ENCODE assay signal across 10 mouse cellular contexts in the genomic region with DNA sequence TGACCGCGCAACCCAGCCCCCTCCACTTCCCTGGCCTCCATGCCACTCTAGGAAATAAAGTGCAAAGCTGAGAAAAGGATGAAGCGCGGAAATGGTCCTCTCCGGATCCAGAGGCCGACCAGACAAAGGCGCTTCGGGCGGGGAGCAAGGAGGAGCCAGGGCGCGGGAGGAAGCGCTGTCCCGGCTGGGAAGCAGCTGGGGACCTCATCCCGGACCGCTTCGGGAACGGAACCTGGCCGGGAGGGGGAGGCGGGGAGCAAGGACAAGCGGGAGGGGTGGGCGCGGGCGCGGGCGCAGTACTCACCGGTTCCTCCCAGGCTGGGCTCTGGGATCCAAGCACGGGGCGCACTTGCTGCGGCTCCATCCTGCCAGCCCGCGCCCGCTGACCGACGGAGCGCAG. TPM values are rescaled to one million over a fixed set of nuclear protein-coding genes. Genes with fewer than 3 reads are reported as not detected.
A peak's percentile ranks its signal among the peaks of the same experiment; 100 is the strongest.
DNase-seq lines count a peak whose midpoint lies in the region; ATAC-seq and TF ChIP-seq lines count a peak whose summit lies in the region.
"Not testable (repeated sequence)": the region's sequence is repeated elsewhere in the genome, so short reads cannot be mapped to it uniquely, and the experiment has no call there.
"Had no signal": no experiment of that assay in that cellular context is flagged by ENCODE, and none has a peak within 500 bp of the region (broad histone marks: within the 10 kb centered on the region; RNA-seq: fewer than 3 reads in every experiment).

TSS of gene Gm3739 (minus strand) at position 389 of the 400 bp plus-strand sequence.

- H3K4me3 ChIP-seq in forebrain, embryonic 16.5 days (replicated peaks; ENCODE audit: low read length), result peak within 1 kb of the TSS; percentile 53
- peak within 1 kb of the TSS; percentile 48 to 57 for H3K4me3 ChIP-seq in heart, embryonic 14.5 days (ENCODE audit: control insufficient read depth in 1 of 2, insufficient read depth in 1 of 2, low read depth in 1 of 2, low read length in 2 of 2)
- peak within 1 kb of the TSS; percentile 35 for H3K4me3 ChIP-seq in intestine, embryonic 14.5 days (ENCODE audit: low read depth, low read length)
- peak within 1 kb of the TSS; percentile 44 for H3K4me3 ChIP-seq in lung, embryonic 14.5 days (ENCODE audit: low read depth, low read length)
- H3K4me3 ChIP-seq in neural tube, embryonic 15.5 days (replicated peaks), result peak within 1 kb of the TSS; percentile 51

- not testable (repeated sequence) for H3K9me3 ChIP-seq in forebrain, embryonic 16.5 days (ENCODE audit: control insufficient read depth, low read length); heart, embryonic 14.5 days (ENCODE audit: control insufficient read depth, low read length); intestine, embryonic 14.5 days (ENCODE audit: control insufficient read depth, low read length); lung, embryonic 14.5 days (ENCODE audit: low read depth, low read length); neural tube, embryonic 15.5 days (replicated peaks)

- not testable (repeated sequence) for ATAC-seq in forebrain, embryonic 16.5 days; heart, embryonic 14.5 days (ENCODE audit: insufficient number of reproducible peaks, insufficient read depth, low FRiP score, low read depth); intestine, embryonic 14.5 days (replicated peaks; ENCODE audit: low FRiP score, low TSS enrichment, low read depth); lung, embryonic 14.5 days (ENCODE audit: insufficient read depth); neural tube, embryonic 15.5 days (ENCODE audit: low FRiP score)

- H3K4me2 ChIP-seq in forebrain, embryonic 16.5 days (ENCODE audit: low read length), result peak within 1 kb of the TSS; percentile 52
- peak within 1 kb of the TSS; percentile 68 for H3K4me2 ChIP-seq in heart, embryonic 14.5 days (ENCODE audit: low read length)
- peak within 1 kb of the TSS; percentile 57 for H3K4me2 ChIP-seq in intestine, embryonic 14.5 days (ENCODE audit: low read length)
- peak within 1 kb of the TSS; percentile 63 for H3K4me2 ChIP-seq in lung, embryonic 14.5 days
- H3K4me2 ChIP-seq in neural tube, embryonic 15.5 days, result peak within 1 kb of the TSS; percentile 64

- peak; percentile 2 for DNase-seq in cerebellum, adult 9-11 months
- not testable (repeated sequence) for DNase-seq in intestine, embryonic 14.5 days (ENCODE audit: low spot score); lung, embryonic 14.5 days
- DNase-seq in layer of hippocampus, postnatal 36 days, result peak; percentile 6 to 14
- DNase-seq in urinary bladder, adult 2 months (ENCODE audit: low spot score), result peak; percentile 25

- not testable (repeated sequence) for H3K27me3 ChIP-seq in forebrain, embryonic 16.5 days (replicated peaks; ENCODE audit: control insufficient read depth, insufficient read depth, low read length); heart, embryonic 14.5 days (ENCODE audit: control insufficient read depth, insufficient read depth, low read length); intestine, embryonic 14.5 days (replicated peaks; ENCODE audit: control insufficient read depth, insufficient read depth, low read length); lung, embryonic 14.5 days (ENCODE audit: insufficient read depth, low read length); neural tube, embryonic 15.5 days (replicated peaks)

- peak within 1 kb of the TSS; percentile 69 for H3K9ac ChIP-seq in forebrain, embryonic 16.5 days (replicated peaks; ENCODE audit: low read depth, low read length)
- H3K9ac ChIP-seq in heart, embryonic 14.5 days (ENCODE audit: low read length), result peak within 1 kb of the TSS; percentile 72
- H3K9ac ChIP-seq in intestine, embryonic 14.5 days (ENCODE audit: low read length), result peak within 1 kb of the TSS; percentile 43
- peak within 1 kb of the TSS; percentile 34; the same call in 1 of the 2 replicates for H3K9ac ChIP-seq in lung, embryonic 14.5 days
- peak within 1 kb of the TSS; percentile 64 for H3K9ac ChIP-seq in neural tube, embryonic 15.5 days (replicated peaks)

- not testable (repeated sequence) for H3K4me1 ChIP-seq in forebrain, embryonic 16.5 days (replicated peaks; ENCODE audit: control insufficient read depth, insufficient read depth, low read length); heart, embryonic 14.5 days (ENCODE audit: control insufficient read depth in 2 of 2, insufficient read depth in 2 of 2, low read length in 2 of 2); intestine, embryonic 14.5 days (replicated peaks; ENCODE audit: control insufficient read depth, insufficient read depth, low read length); lung, embryonic 14.5 days (ENCODE audit: insufficient read depth); neural tube, embryonic 15.5 days

- H3K27ac ChIP-seq in forebrain, embryonic 16.5 days (ENCODE audit: low read length); heart, embryonic 14.5 days (replicated peaks in 1 of 2; ENCODE audit: control insufficient read depth in 1 of 2, insufficient read depth in 1 of 2, low read depth in 2 of 2, low read length in 2 of 2); intestine, embryonic 14.5 days (ENCODE audit: low read depth); lung, embryonic 14.5 days (ENCODE audit: low read depth): not testable (repeated sequence)
- H3K27ac ChIP-seq in neural tube, embryonic 15.5 days (replicated peaks), result peak within 1 kb of the TSS; percentile 74

- not testable (repeated sequence) for TF ChIP-seq CTCF in lung, embryonic 14.5 days (IDR thresholded peaks at IDR 0.05; ENCODE audit: low read depth)

- 0% methylated on average over 14 of the region's 35 CpGs for WGBS in forebrain, embryonic 16.5 days
- 0% methylated on average over 10 of the region's 35 CpGs for WGBS in heart, embryonic 14.5 days
- WGBS in intestine, embryonic 14.5 days, result 0% methylated on average over 11 of the region's 35 CpGs
- 1% methylated on average over 7 of the region's 35 CpGs for WGBS in lung, embryonic 14.5 days
- WGBS in neural tube, embryonic 15.5 days, result 0% methylated on average over 12 of the region's 35 CpGs

- H3K36me3 ChIP-seq in forebrain, embryonic 16.5 days (ENCODE audit: control insufficient read depth, insufficient read depth); heart, embryonic 14.5 days (ENCODE audit: control insufficient read depth, insufficient read depth, low read length); intestine, embryonic 14.5 days (ENCODE audit: control insufficient read depth, insufficient read depth, low read length); lung, embryonic 14.5 days (ENCODE audit: insufficient read depth); neural tube, embryonic 15.5 days: not testable (repeated sequence)

RNA-seq across cellular contexts. Expression of gene Gm3739, which starts in this region (rescaled TPM):
- polyA plus RNA-seq in forebrain, embryonic 16.5 days (2015; fragmentation: Nextera tagmentation; extraction: Ambion mirVana), result 5.4 and 5.5 TPM in 2 replicates
- 2.1 and 2.3 TPM in 2 replicates for polyA plus RNA-seq in heart, embryonic 14.5 days (2014; fragmentation: Nextera tagmentation; extraction: Ambion mirVana)
- 1.1 and 1.3 TPM in 2 replicates for polyA plus RNA-seq in intestine, embryonic 14.5 days (2014; fragmentation: Nextera tagmentation; extraction: Ambion mirVana)
- total RNA-seq in layer of hippocampus, postnatal 36 days (2021), result 1 to 10 TPM in 1 of 2 experiments, under 1 TPM in 1; 0.30 to 1.2 TPM
- polyA plus RNA-seq in lung, embryonic 14.5 days (2014; fragmentation: Nextera tagmentation; extraction: Ambion mirVana), result 0.68 and 1.0 TPM in 2 replicates
- 6.0 and 6.9 TPM in 2 replicates for polyA plus RNA-seq in neural tube, embryonic 15.5 days (2015; fragmentation: Nextera tagmentation; extraction: Ambion mirVana)
- 3.2 and 4.9 TPM in 2 replicates for polyA plus RNA-seq in urinary bladder, adult 2 months (2012; rRNA removed)
- total RNA-seq: adrenal gland, postnatal 4 days; MEL had no signal
